Mouse (Mus musculus) hindbrain, postnatal 0 days (tissue): ENCODE results near the gene Mboat1. TPM values are rescaled to one million over a fixed set of nuclear protein-coding genes. Genes with fewer than 3 reads are reported as not detected.
A peak's percentile ranks its signal among the peaks of the same experiment; 100 is the strongest.

Experiments used
- ATAC-seq: fragments of 200-750 bp; cut with Nextera tagmentation; 2 replicates; pipeline ENCODE4 v1.8.0; 2017; ENCODE audit warnings: mild to moderate bottlenecking, moderate TSS enrichment, moderate library complexity
- DNase-seq: peaks from one replicate; pipeline ENCODE4 v3.0.0-alpha.2; 2015; ENCODE audit warnings: low spot score
- H3K27ac ChIP-seq: fragments of 300-500 bp; sonication (generic); 2 replicates; pipeline ENCODE4 v1.5.1; 2014; ENCODE audit warnings: mild to moderate bottlenecking
- H3K27me3 ChIP-seq: fragments of 300-500 bp; sonication (generic); 2 replicates; pipeline ENCODE4 v1.6.1; 2014; ENCODE audit warnings: low read length, mixed read lengths; ENCODE audit not compliant: insufficient read depth
- H3K36me3 ChIP-seq: fragments of 300-500 bp; sonication (generic); 2 replicates; pipeline ENCODE4 v1.6.1; 2014; ENCODE audit warnings: low read length, mixed read lengths; ENCODE audit not compliant: insufficient read depth
- H3K4me1 ChIP-seq: fragments of 300-500 bp; sonication (generic); 2 replicates; pipeline ENCODE4 v1.6.1; 2014; ENCODE audit warnings: antibody characterized with exemption, low read length, mixed read lengths; ENCODE audit not compliant: insufficient read depth
- H3K4me2 ChIP-seq: fragments of 300-500 bp; sonication (generic); 2 replicates; pipeline ENCODE4 v1.6.1; 2014; ENCODE audit warnings: low read depth, mild to moderate bottlenecking, low read length, moderate library complexity, mixed read lengths
- H3K4me3 ChIP-seq: fragments of 300-500 bp; sonication (generic); 2 replicates; pipeline ENCODE4 v1.5.1; 2014; ENCODE audit warnings: low read length
- H3K9ac ChIP-seq: fragments of 300-500 bp; sonication (generic); replicated peaks from 2 replicates; pipeline ENCODE4 v1.6.1; 2014; ENCODE audit warnings: mild to moderate bottlenecking, low read length, moderate library complexity, mixed read lengths
- H3K9me3 ChIP-seq: fragments of 300-500 bp; sonication (generic); 2 replicates; pipeline ENCODE4 v1.6.1; 2016; ENCODE audit warnings: low read length, mixed read lengths
- CTCF ChIP-seq: IDR thresholded peaks from 2 replicates; pipeline ENCODE4 v1.5.1; 2016; ENCODE audit warnings: antibody characterized with exemption, control low read depth, low read depth
- WGBS: fragments of 180-500 bp; shearing (Covaris S2); extraction: QIAGEN DNeasy Blood & Tissue Kit; methylation state at CpG from one replicate; pipeline ENCODE4 v1.1.7; 2014; 5-methylcytosine and 5-hydroxymethylcytosine counted together
- polyA plus RNA-seq: library from polyadenylated mRNA; unstranded; fragments of >200 nt; fragmentation: Nextera tagmentation; extraction: Ambion mirVana; gene quantifications from 2 replicates; pipeline ENCODE4 v1.2.1, GENCODE M21; 2015
- total RNA-seq: library from RNA; depleted of rRNA; stranded (reverse); fragments of >200 nt; gene quantifications from 2 replicates; pipeline ENCODE4 v1.2.3, GENCODE M21; 2014

The Mboat1 gene
- total and polyA plus RNA-seq, 2 experiments from 2014 or later, result 1.4 to 3.6 TPM

DNA sequence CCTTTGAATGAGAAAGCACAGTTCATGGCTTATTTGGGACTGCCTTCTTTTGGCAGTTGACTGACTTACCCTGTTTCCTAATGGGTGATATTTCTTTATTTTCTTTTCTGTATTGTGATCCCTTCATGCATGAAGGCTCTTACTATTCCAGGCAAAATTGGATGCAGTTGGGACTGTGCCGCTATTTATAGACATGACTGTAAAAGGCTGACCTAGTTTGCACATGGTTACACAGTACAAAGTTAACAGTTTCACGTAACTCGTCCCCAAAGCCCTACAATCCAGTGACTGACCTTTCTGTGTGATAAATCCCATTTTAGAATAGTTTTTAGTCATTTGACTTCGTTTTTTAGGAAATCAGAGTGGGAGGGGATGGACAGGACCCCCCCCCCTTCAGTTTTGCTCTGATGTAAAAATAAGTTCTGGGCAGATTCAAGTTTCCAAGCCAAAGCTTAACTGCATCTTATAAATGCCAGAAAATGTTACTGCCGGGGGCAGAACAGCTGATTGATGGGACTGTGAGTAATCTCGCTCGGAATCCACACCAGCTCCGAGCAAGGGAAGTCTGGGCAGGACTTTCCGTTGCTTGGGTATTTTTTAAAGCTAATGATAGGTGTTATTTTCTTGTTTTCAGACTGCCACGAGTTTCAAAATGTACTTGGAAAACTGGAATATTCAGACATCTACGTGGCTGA lies 98.9 kb downstream of the Mboat1 start:
- Histone ChIP-seq H3K4me1 (no peaks in the 10 kb centered on the region), H3K36me3 (no peaks in the 10 kb centered on the region), H3K4me2 (no peak overlapping the region), H3K4me3 (no peak overlapping the region), H3K9me3 (no peaks in the 10 kb centered on the region), H3K27me3 (no peaks in the 10 kb centered on the region), H3K27ac (peak overlapping the region; percentile 56), H3K9ac (no peak overlapping the region)
- ATAC-seq (peak; percentile 94), DNase-seq (peak; percentile 65)
- 48% methylated on average over 11 of the region's 11 CpGs for WGBS
- no peak for TF ChIP-seq CTCF

DNA sequence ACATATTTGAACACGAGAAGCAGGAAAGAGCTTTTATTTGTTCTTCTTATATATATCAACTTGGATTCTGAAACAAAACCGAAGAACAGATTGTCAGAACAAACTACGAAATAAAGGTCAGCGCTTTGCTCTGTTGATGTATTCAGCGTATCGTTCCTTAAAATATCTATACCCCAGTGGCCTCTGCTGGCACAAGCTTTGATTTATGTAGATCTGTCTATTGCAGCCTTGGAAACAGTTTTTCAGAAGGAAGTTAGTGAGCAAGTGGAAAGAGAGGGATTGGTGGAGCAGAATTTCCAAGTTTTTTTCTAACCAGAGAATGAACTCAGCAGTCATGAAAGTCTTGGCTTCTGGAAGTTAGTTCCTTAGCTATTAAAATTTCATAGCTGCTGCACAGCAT lies 103.1 kb downstream of the Mboat1 start:
- no peak for TF ChIP-seq CTCF
- H3K27me3 ChIP-seq, result no peaks in the 10 kb centered on the region
- ATAC-seq (no peak), DNase-seq (no peak)
- H3K27ac ChIP-seq, result no peak overlapping the region
- H3K4me3 ChIP-seq, result no peak overlapping the region
- no peaks in the 10 kb centered on the region for H3K9me3 ChIP-seq
- no peak overlapping the region for H3K9ac ChIP-seq
- H3K4me1 ChIP-seq, result no peaks in the 10 kb centered on the region
- WGBS, result 82% methylated on average over 6 of the region's 6 CpGs
- no peaks in the 10 kb centered on the region for H3K36me3 ChIP-seq
- no peak overlapping the region for H3K4me2 ChIP-seq

- H3K4me3 ChIP-seq, result no peak overlapping the region
- no peak overlapping the region for H3K9ac ChIP-seq
- DNase-seq, result no peak
- ATAC-seq, result no peak
- no peak overlapping the region for H3K4me2 ChIP-seq
- H3K4me1 ChIP-seq, result no peaks in the 10 kb centered on the region
- H3K36me3 ChIP-seq, result no peaks in the 10 kb centered on the region
- H3K9me3 ChIP-seq, result no peaks in the 10 kb centered on the region
- WGBS, result 91% methylated on average over 4 of the region's 4 CpGs
- H3K27ac ChIP-seq, result no peak overlapping the region
- TF ChIP-seq CTCF, result no peak
- no peaks in the 10 kb centered on the region for H3K27me3 ChIP-seq
Observed at GRCm38 (mm10) chr13:30245573-30245972, 109.3 kb downstream of the Mboat1 start.

- Histone ChIP-seq H3K27me3 (no peaks in the 10 kb centered on the region), H3K4me2 (no peak overlapping the region), H3K9me3 (no peaks in the 10 kb centered on the region), H3K4me3 (no peak overlapping the region), H3K36me3 (no peaks in the 10 kb centered on the region), H3K9ac (no peak overlapping the region), H3K27ac (no peak overlapping the region), H3K4me1 (no peaks in the 10 kb centered on the region)
- ATAC-seq, result no peak
- no peak for TF ChIP-seq CTCF
- DNase-seq, result no peak
- 50% methylated on average over 5 of the region's 5 CpGs for WGBS
Observed at GRCm38 (mm10) chr13:30250341-30250905, 114.1 kb downstream of the Mboat1 start.

GRCm38 (mm10) chr13:30251431-30251830 lies 115.1 kb downstream of the Mboat1 start:
- H3K27ac ChIP-seq, result no peak overlapping the region
- no peak overlapping the region for H3K4me3 ChIP-seq
- H3K27me3 ChIP-seq, result no peaks in the 10 kb centered on the region
- ATAC-seq (no peak), DNase-seq (no peak)
- H3K4me1 ChIP-seq, result no peaks in the 10 kb centered on the region
- no peaks in the 10 kb centered on the region for H3K9me3 ChIP-seq
- 81% methylated on average over 3 of the region's 3 CpGs for WGBS
- H3K4me2 ChIP-seq, result no peak overlapping the region
- H3K36me3 ChIP-seq, result no peaks in the 10 kb centered on the region
- no peak overlapping the region for H3K9ac ChIP-seq
- no peak for TF ChIP-seq CTCF

DNA sequence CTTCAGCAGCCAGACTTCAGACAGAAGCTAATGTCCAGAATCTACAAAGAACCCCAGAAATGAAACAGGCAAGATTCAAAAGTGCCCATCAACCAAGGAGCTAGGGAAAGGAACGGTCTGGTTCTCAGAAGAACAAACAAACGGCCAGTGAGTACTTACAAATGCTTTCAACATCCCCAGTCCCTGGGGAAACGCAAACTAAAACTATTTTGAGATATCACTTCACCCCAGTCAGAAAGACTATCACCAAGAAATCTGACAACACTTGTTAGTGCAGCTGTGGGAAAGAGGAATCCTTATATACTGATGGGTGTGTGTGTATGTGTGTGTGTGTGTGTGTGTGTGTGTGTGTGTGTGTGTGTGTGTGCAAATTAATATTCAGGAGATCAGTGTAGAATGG lies 116.4 kb downstream of the Mboat1 start:
- H3K4me3 ChIP-seq, result no peak overlapping the region
- no peak for DNase-seq
- no peak overlapping the region for H3K9ac ChIP-seq
- no peaks in the 10 kb centered on the region for H3K36me3 ChIP-seq
- no peak overlapping the region for H3K27ac ChIP-seq
- H3K4me1 ChIP-seq, result no peaks in the 10 kb centered on the region
- H3K27me3 ChIP-seq, result no peaks in the 10 kb centered on the region
- H3K9me3 ChIP-seq, result no peaks in the 10 kb centered on the region
- no peak overlapping the region for H3K4me2 ChIP-seq
- WGBS, result 67% methylated on average over 3 of the region's 3 CpGs
- ATAC-seq, result no peak
- no peak for TF ChIP-seq CTCF

GRCm38 (mm10) chr13:30253636-30254264 lies 117.5 kb downstream of the Mboat1 start:
- 17% methylated on average over 5 of the region's 5 CpGs for WGBS
- ATAC-seq, result peak; percentile 24; the same call in 1 of the 2 replicates
- TF ChIP-seq CTCF, result no peak
- Histone ChIP-seq H3K4me2 (no peak overlapping the region), H3K27me3 (no peaks in the 10 kb centered on the region), H3K27ac (no peak overlapping the region; the same call in 1 of the 2 replicates), H3K9me3 (no peaks in the 10 kb centered on the region), H3K36me3 (no peaks in the 10 kb centered on the region), H3K4me3 (no peak overlapping the region), H3K4me1 (no peaks in the 10 kb centered on the region), H3K9ac (no peak overlapping the region)
- DNase-seq, result peak; percentile 12
